Mouse (Mus musculus): ENCODE data around the gene Lrrc30. TPM values are rescaled to one million over a fixed set of nuclear protein-coding genes. Genes with fewer than 3 reads are reported as not detected.

The Lrrc30 gene
- total RNA-seq, 2 experiments from 2014 or later, result not detected

- 0 out of 2 replicates have a peak, but pooled peaks have one; percentile 74 for ATAC-seq (replicated peaks; ENCODE audit: low FRiP score, low TSS enrichment, poor library complexity, severe bottlenecking)
Measured at GRCm38 (mm10) chr17:67584937-67585579, 47.5 kb downstream of the Lrrc30 start.

- ATAC-seq (replicated peaks; ENCODE audit: low FRiP score, low TSS enrichment, poor library complexity, severe bottlenecking), result no peak
Measured at GRCm38 (mm10) chr17:67584533-67584932, 48.0 kb downstream of the Lrrc30 start.

- ATAC-seq (replicated peaks; ENCODE audit: low FRiP score, low TSS enrichment, poor library complexity, severe bottlenecking), result no peak
Measured at GRCm38 (mm10) chr17:67583422-67583821, 49.1 kb downstream of the Lrrc30 start.

GRCm38 (mm10) chr17:67582681-67583356 lies 49.7 kb downstream of the Lrrc30 start:
- ATAC-seq (replicated peaks; ENCODE audit: low FRiP score, low TSS enrichment, poor library complexity, severe bottlenecking), result no peak

GRCm38 (mm10) chr17:67581839-67582238 lies 50.7 kb downstream of the Lrrc30 start:
- no peak for ATAC-seq (replicated peaks; ENCODE audit: low FRiP score, low TSS enrichment, poor library complexity, severe bottlenecking)

Other genes starting within 250 kb of the Lrrc30 start
- gene Lama1, start 64.5 kb upstream of the Lrrc30 start, total RNA-seq (2014; fragmentation: Nextera tagmentation), result not detected in 2 replicates
- not detected in 2 replicates for gene Lama1, start 64.5 kb upstream of the Lrrc30 start, total RNA-seq (2017)